Mouse (Mus musculus): ENCODE measurements around the gene Cpb1. TPM values are rescaled to one million over a fixed set of nuclear protein-coding genes. Genes with fewer than 3 reads are reported as not detected.

Gene Cpb1
- polyA plus RNA-seq, 1 experiment from 2014 or later, result 0.29 TPM

DNA sequence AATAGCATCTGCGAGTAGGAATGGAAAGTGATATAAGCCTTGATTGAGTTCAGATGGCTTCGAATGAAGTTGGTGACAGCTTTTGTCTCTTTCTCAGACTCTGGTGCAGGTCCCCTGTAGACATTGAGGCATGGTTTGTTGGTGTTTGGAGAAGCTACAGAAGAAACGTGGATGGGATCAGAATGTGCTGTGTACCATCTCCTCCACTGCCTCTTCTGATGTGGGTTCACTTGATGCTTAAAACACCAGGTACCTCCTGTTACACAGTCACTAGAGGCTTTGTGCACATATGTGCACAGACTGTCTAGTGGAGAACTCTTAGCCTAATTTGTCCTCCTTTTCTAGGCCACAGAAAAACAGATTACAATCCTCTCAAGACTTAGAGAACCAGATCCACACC, 53.4 kb downstream of the Cpb1 start:
- WGBS, result 85% methylated on average over 3 of the region's 3 CpGs
- Histone ChIP-seq H3K36me3 (ENCODE audit: control insufficient read depth, insufficient read depth) (no peaks in the 10 kb centered on the region), H3K4me2 (ENCODE audit: low read length) (no peak overlapping the region), H3K4me3 (replicated peaks; ENCODE audit: low read length) (no peak overlapping the region), H3K9ac (replicated peaks; ENCODE audit: low read depth, low read length) (no peak overlapping the region), H3K4me1 (replicated peaks; ENCODE audit: control insufficient read depth, insufficient read depth, low read length) (no peaks in the 10 kb centered on the region), H3K9me3 (ENCODE audit: control insufficient read depth, low read length) (no peaks in the 10 kb centered on the region), H3K27me3 (replicated peaks; ENCODE audit: control insufficient read depth, insufficient read depth, low read length) (no peaks in the 10 kb centered on the region), H3K27ac (ENCODE audit: low read length) (no peak overlapping the region)
- ATAC-seq, result no peak

DNA sequence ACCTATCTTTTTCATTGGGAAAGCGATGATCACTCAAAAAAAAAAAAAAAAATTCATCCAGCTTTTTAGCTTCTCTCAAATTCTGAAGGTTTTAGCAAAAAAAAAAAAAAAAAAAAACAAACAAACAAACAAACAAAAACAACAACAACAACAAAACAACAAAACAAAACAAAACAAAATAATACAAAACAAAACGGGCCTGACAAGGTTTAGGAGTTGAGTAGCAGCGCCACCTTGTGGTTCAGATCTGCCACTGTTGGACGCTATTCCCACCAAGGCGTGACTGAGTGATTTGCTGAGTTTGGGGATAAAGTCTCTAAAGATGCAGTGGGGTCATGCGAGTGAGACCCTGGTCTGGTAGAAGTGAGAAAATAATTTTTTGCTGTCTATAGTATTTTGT, 76.7 kb downstream of the Cpb1 start:
- Histone ChIP-seq H3K9me3 (ENCODE audit: control insufficient read depth, low read length) (no peaks in the 10 kb centered on the region), H3K4me2 (ENCODE audit: low read length) (no peak overlapping the region), H3K27me3 (replicated peaks; ENCODE audit: control insufficient read depth, insufficient read depth, low read length) (no peaks in the 10 kb centered on the region), H3K4me1 (replicated peaks; ENCODE audit: control insufficient read depth, insufficient read depth, low read length) (no peaks in the 10 kb centered on the region), H3K27ac (ENCODE audit: low read length) (no peak overlapping the region), H3K9ac (replicated peaks; ENCODE audit: low read depth, low read length) (no peak overlapping the region), H3K4me3 (replicated peaks; ENCODE audit: low read length) (no peak overlapping the region), H3K36me3 (ENCODE audit: control insufficient read depth, insufficient read depth) (no peaks in the 10 kb centered on the region)
- peak; percentile 77 for ATAC-seq
- 28% methylated on average over 6 of the region's 6 CpGs for WGBS

Small RNA genes within 50 kb of the gene (microRNA-seq; reads per million reads assigned to microRNA genes)
- not detected for gene Mir7007

Other genes starting within 250 kb of the Cpb1 start
- 14.4 and 15.1 TPM in 2 replicates for gene Hps3, start 240.4 kb downstream of the Cpb1 start, polyA plus RNA-seq (2015; fragmentation: Nextera tagmentation; extraction: Ambion mirVana)
- gene Hltf, start 217.9 kb downstream of the Cpb1 start, polyA plus RNA-seq (2015; fragmentation: Nextera tagmentation; extraction: Ambion mirVana), result 22.3 and 24.6 TPM in 2 replicates
- gene Gyg, start 120.4 kb downstream of the Cpb1 start, polyA plus RNA-seq (2015; fragmentation: Nextera tagmentation; extraction: Ambion mirVana), result 29.4 and 34.6 TPM in 2 replicates
- gene Cpa3, start 33.6 kb downstream of the Cpb1 start, polyA plus RNA-seq (2015; fragmentation: Nextera tagmentation; extraction: Ambion mirVana), result 0.28 and 0.71 TPM in 2 replicates
- gene Agtr1b, start 91.4 kb upstream of the Cpb1 start, polyA plus RNA-seq (2015; fragmentation: Nextera tagmentation; extraction: Ambion mirVana), result 0.24 TPM in 1 of 2 replicates, not detected in the other

Measured in forebrain, embryonic 16.5 days (tissue).